Mouse (Mus musculus) thymus, adult 2 months (tissue): ENCODE data around the gene Jph4. TPM values are rescaled to one million over a fixed set of nuclear protein-coding genes. Genes with fewer than 3 reads are reported as not detected.
A peak's percentile ranks its signal among the peaks of the same experiment; 100 is the strongest.

ENCODE experiments used
- DNase-seq: peaks from one replicate; pipeline ENCODE4 v3.0.0; 2021
- H3K27ac ChIP-seq: fragments of 200-500 bp; 2 replicates; pipeline ENCODE4 v1.5.1; 2012; ENCODE audit warnings: low read length, control low read depth; ENCODE audit not compliant: control insufficient read depth, insufficient read depth
- H3K27me3 ChIP-seq: fragments of 200-500 bp; 2 replicates; pipeline ENCODE4 v1.6.1; 2012; ENCODE audit warnings: mild to moderate bottlenecking, low read length, moderate library complexity, mixed read lengths; ENCODE audit not compliant: control insufficient read depth, insufficient read depth
- H3K36me3 ChIP-seq: fragments of 200-500 bp; 2 replicates; pipeline ENCODE4 v1.6.1; 2012; ENCODE audit warnings: mild to moderate bottlenecking, low read length, moderate library complexity; ENCODE audit not compliant: control insufficient read depth, insufficient read depth
- H3K4me1 ChIP-seq: fragments of 200-500 bp; replicated peaks from 2 replicates; pipeline ENCODE4 v1.6.1; 2012; ENCODE audit warnings: low read length; ENCODE audit not compliant: control insufficient read depth, insufficient read depth
- H3K4me3 ChIP-seq: fragments of 200-500 bp; 2 replicates; pipeline ENCODE4 v1.5.1; 2012; ENCODE audit warnings: mild to moderate bottlenecking, low read length, control low read depth, moderate library complexity; ENCODE audit not compliant: control insufficient read depth, insufficient read depth
- CTCF ChIP-seq: fragments of 200-500 bp; IDR thresholded peaks from 2 replicates; pipeline ENCODE4 v1.5.1; 2012; ENCODE audit warnings: mild to moderate bottlenecking, control low read depth, low read length, moderate library complexity, borderline replicate concordance; ENCODE audit not compliant: control insufficient read depth, poor library complexity, insufficient read depth; ENCODE audit errors: extremely low read depth
- POLR2A ChIP-seq: fragments of 200-500 bp; IDR thresholded peaks from 2 replicates; pipeline ENCODE4 v1.6.1; 2012; ENCODE audit warnings: mild to moderate bottlenecking, low read length, control low read depth, moderate library complexity; ENCODE audit not compliant: control insufficient read depth, poor library complexity, insufficient read depth; ENCODE audit errors: extremely low read depth
- WGBS: fragments of 180-500 bp; shearing (Covaris S2); methylation state at CpG from one replicate; pipeline ENCODE4 v1.1.7; 2018; 5-methylcytosine and 5-hydroxymethylcytosine counted together
- polyA plus RNA-seq: library from polyadenylated mRNA; depleted of rRNA; stranded (reverse); fragments of >200 nt; gene quantifications from 2 replicates; pipeline ENCODE4 v1.2.3, GENCODE M21; 2012

The Jph4 gene
- polyA plus RNA-seq, 1 experiment: 0.51 TPM

- Histone ChIP-seq H3K4me1 (0 out of 2 replicates have a peak, but pooled peaks cover 3% of the 10 kb centered on the region), H3K36me3 (no peaks in the 10 kb centered on the region), H3K4me3 (no peak overlapping the region), H3K27ac (no peak overlapping the region), H3K27me3 (no peaks in the 10 kb centered on the region)
- WGBS: 97% methylated on average over 16 of the region's 16 CpGs
- no peak for TF ChIP-seq POLR2A
- no peak for TF ChIP-seq CTCF
- no peak for DNase-seq
Measured at GRCm38 (mm10) chr14:55152951-55153481, 36.3 kb upstream of the Jph4 start.

GRCm38 (mm10) chr14:55152174-55152573 lies 35.4 kb upstream of the Jph4 start:
- DNase-seq: no peak
- Histone ChIP-seq H3K36me3 (no peaks in the 10 kb centered on the region), H3K4me3 (no peak overlapping the region), H3K27ac (no peak overlapping the region), H3K4me1 (0 out of 2 replicates have a peak, but pooled peaks cover 3% of the 10 kb centered on the region), H3K27me3 (no peaks in the 10 kb centered on the region)
- no peak for TF ChIP-seq CTCF
- no peak for TF ChIP-seq POLR2A
- 91% methylated on average over 4 of the region's 4 CpGs for WGBS

GRCm38 (mm10) chr14:55150985-55151384 lies 34.2 kb upstream of the Jph4 start:
- no peaks in the 10 kb centered on the region for H3K36me3 ChIP-seq
- no peak for DNase-seq
- TF ChIP-seq POLR2A (no peak), CTCF (no peak)
- 0 out of 2 replicates have a peak, but pooled peaks cover 3% of the 10 kb centered on the region for H3K4me1 ChIP-seq
- WGBS: 87% methylated on average over 5 of the region's 5 CpGs
- no peak overlapping the region for H3K4me3 ChIP-seq
- no peak overlapping the region for H3K27ac ChIP-seq
- H3K27me3 ChIP-seq: no peaks in the 10 kb centered on the region

GRCm38 (mm10) chr14:55149041-55149440 lies 32.3 kb upstream of the Jph4 start:
- H3K4me1 ChIP-seq: 0 out of 2 replicates have a peak, but pooled peaks cover 3% of the 10 kb centered on the region

GRCm38 (mm10) chr14:55148363-55148915 lies 31.7 kb upstream of the Jph4 start:
- DNase-seq: peak; percentile 69
- Histone ChIP-seq H3K4me1 (0 out of 2 replicates have a peak, but pooled peaks cover 3% of the 10 kb centered on the region), H3K36me3 (no peaks in the 10 kb centered on the region), H3K27me3 (no peaks in the 10 kb centered on the region), H3K4me3 (no peak overlapping the region), H3K27ac (no peak overlapping the region)
- TF ChIP-seq CTCF (no peak), POLR2A (no peak)
- WGBS: 40% methylated on average over 5 of the region's 5 CpGs

More at GRCm38 (mm10) chr14:55149041-55149440, 32.3 kb upstream of the Jph4 start:
- H3K27me3 ChIP-seq: no peaks in the 10 kb centered on the region
- 94% methylated on average over 5 of the region's 5 CpGs for WGBS
- no peak for DNase-seq
- no peak for TF ChIP-seq CTCF
- TF ChIP-seq POLR2A: no peak
- H3K27ac ChIP-seq: no peak overlapping the region
- no peak overlapping the region for H3K4me3 ChIP-seq
- H3K36me3 ChIP-seq: no peaks in the 10 kb centered on the region

GRCm38 (mm10) chr14:55146829-55147401 lies 30.2 kb upstream of the Jph4 start:
- WGBS: 69% methylated on average over 12 of the region's 12 CpGs
- Histone ChIP-seq H3K27ac (no peak overlapping the region), H3K4me3 (no peak overlapping the region), H3K4me1 (no peaks in the 10 kb centered on the region), H3K27me3 (no peaks in the 10 kb centered on the region), H3K36me3 (no peaks in the 10 kb centered on the region)
- DNase-seq: no peak
- TF ChIP-seq CTCF (no peak), POLR2A (no peak)
